Mouse (Mus musculus): ENCODE data around the gene Cyp1a1. TPM values are rescaled to one million over a fixed set of nuclear protein-coding genes. Genes with fewer than 3 reads are reported as not detected.

Gene Cyp1a1
- polyA plus RNA-seq, 1 experiment from 2014 or later = 0.08 TPM

DNA sequence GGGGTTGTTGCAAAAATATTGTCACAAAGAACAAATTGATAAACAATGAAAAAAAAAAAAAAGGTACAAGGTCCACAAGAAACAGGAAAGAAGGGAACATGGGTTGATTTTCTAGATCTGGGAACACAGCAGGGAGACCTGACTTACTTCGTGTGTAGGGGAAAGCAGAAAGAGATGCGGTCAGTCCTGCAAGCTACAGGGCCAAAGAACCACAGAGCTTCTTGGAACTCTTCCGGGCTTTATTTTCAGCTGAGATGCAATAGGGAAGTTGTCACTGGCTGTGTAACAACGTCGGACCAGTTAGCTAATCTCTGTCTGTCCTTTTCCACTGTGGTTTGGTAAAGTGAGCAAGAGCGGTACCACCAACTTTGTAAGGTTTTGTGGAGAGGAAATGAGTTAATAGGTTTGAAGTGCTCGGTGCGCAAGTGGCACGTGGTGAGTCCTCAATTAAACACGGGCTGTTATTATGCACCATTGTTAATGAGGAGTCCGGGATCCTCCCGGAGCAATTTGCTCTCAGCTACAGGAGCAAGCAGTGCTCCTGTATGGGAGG lies 41.1 kb upstream of the Cyp1a1 start:
- peaks cover 46% of the 10 kb centered on the region for H3K4me1 ChIP-seq
- peaks cover 5% of the 10 kb centered on the region for H3K36me3 ChIP-seq
- no peak overlapping the region for H3K9ac ChIP-seq
- H3K27ac ChIP-seq = no peak overlapping the region
- H3K4me2 ChIP-seq = no peak overlapping the region
- H3K27me3 ChIP-seq = no peaks in the 10 kb centered on the region
- ATAC-seq (replicated peaks; ENCODE audit: low FRiP score) = no peak
- no peaks in the 10 kb centered on the region for H3K9me3 ChIP-seq (replicated peaks)
- 65% methylated on average over 12 of the region's 12 CpGs for WGBS
- no peak overlapping the region for H3K4me3 ChIP-seq (replicated peaks)

GRCm38 (mm10) chr9:57647286-57648108 lies 40.2 kb upstream of the Cyp1a1 start:
- peaks cover 38% of the 10 kb centered on the region for H3K4me1 ChIP-seq
- H3K27me3 ChIP-seq = no peaks in the 10 kb centered on the region
- 65% methylated on average over 4 of the region's 4 CpGs for WGBS
- no peak overlapping the region for H3K27ac ChIP-seq
- no peak for ATAC-seq (replicated peaks; ENCODE audit: low FRiP score)
- H3K9me3 ChIP-seq (replicated peaks) = no peaks in the 10 kb centered on the region
- H3K9ac ChIP-seq = no peak overlapping the region
- no peak overlapping the region for H3K4me2 ChIP-seq
- H3K4me3 ChIP-seq (replicated peaks) = no peak overlapping the region
- H3K36me3 ChIP-seq = no peaks in the 10 kb centered on the region

- Histone ChIP-seq H3K4me2 (no peak overlapping the region), H3K27me3 (peaks cover 11% of the 10 kb centered on the region; the same call in 1 of the 2 replicates), H3K4me3 (replicated peaks) (no peak overlapping the region), H3K9ac (no peak overlapping the region), H3K4me1 (peaks cover 16% of the 10 kb centered on the region), H3K27ac (no peak overlapping the region), H3K36me3 (no peaks in the 10 kb centered on the region), H3K9me3 (replicated peaks) (no peaks in the 10 kb centered on the region)
- no peak for ATAC-seq (replicated peaks; ENCODE audit: low FRiP score)
- WGBS = 89% methylated on average over 6 of the region's 6 CpGs
Measured at GRCm38 (mm10) chr9:57650130-57650785, 37.5 kb upstream of the Cyp1a1 start.

DNA sequence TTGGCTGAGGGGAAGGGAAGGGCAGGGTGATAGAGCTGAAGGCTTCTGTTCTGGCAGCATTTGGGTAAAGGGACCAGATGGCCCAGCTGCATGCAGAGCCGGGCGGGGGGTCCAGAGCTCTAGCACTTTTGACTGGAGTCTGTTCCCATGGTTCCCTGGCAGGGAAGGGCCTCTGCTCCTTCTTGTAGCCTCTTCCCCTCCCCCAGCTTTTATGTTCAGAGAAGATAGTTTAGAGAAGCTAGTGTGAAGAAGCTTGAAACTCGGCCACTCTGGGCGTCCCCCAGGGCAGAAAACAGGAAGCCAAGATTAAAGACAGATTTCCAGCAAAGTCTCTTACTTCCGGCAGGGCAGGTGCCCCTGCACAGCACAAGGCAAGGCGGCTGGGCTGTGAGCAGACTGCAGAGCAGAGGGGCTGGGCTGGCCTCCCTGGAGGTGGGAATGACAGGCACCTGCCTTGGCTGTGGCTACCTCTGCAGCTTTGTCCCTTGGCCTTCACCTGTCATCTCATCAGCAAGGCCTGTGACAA lies 36.9 kb upstream of the Cyp1a1 start:
- H3K36me3 ChIP-seq = no peaks in the 10 kb centered on the region
- H3K27ac ChIP-seq = 0 out of 2 replicates have a peak overlapping the region, but pooled peaks have one; percentile 22
- no peak overlapping the region for H3K9ac ChIP-seq
- H3K4me2 ChIP-seq = no peak overlapping the region
- H3K27me3 ChIP-seq = peaks cover 11% of the 10 kb centered on the region; the same call in 1 of the 2 replicates
- ATAC-seq (replicated peaks; ENCODE audit: low FRiP score) = no peak
- H3K9me3 ChIP-seq (replicated peaks) = no peaks in the 10 kb centered on the region
- peaks cover 14% of the 10 kb centered on the region for H3K4me1 ChIP-seq
- WGBS = 30% methylated on average over 6 of the region's 6 CpGs
- H3K4me3 ChIP-seq (replicated peaks) = no peak overlapping the region

DNA sequence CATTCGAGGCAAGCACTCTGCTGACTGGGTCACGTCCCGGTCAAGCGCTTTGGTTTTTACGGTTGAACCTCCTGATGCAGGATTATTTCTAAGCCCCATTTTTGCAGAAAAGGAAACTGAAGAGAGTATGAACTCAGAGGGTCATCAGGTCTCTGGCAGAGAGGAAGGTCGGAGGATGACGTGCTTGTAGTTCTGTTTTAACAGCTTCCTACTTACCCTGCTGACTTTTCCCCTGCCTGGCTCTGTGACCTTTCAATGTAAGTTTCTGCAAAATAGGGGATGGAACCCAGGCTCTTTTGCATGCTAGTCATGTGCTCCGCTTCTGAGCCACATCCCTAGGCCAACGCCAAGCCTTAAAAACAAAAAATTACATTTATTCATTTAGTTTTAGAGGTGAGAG lies 35.4 kb upstream of the Cyp1a1 start:
- no peaks in the 10 kb centered on the region for H3K9me3 ChIP-seq (replicated peaks)
- no peak overlapping the region for H3K4me3 ChIP-seq (replicated peaks)
- ATAC-seq (replicated peaks; ENCODE audit: low FRiP score) = no peak
- H3K27me3 ChIP-seq = peaks cover 11% of the 10 kb centered on the region; the same call in 1 of the 2 replicates
- no peaks in the 10 kb centered on the region for H3K36me3 ChIP-seq
- no peak overlapping the region for H3K4me2 ChIP-seq
- H3K27ac ChIP-seq = no peak overlapping the region
- H3K4me1 ChIP-seq = peaks cover 17% of the 10 kb centered on the region
- 69% methylated on average over 9 of the region's 9 CpGs for WGBS
- H3K9ac ChIP-seq = no peak overlapping the region

DNA sequence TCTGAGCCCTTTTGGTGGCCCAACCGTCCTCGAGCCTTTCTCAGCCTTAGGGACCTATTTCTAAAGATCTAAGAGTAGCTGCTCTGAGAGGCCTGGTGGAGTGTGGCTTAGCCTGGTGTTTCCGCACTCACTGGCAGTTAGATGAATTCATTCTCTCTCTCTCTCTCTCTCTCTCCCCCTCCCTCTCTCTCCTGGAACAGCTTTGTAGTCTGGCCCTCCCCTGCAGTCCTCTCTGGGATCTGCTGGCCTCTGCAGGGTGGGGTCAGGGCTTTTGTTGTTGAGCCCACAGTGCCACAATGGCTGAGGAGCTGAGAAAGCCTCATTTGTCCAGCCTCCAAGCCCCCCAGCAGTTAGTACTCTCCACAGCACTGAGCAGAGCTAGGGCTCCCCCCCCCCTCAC lies 34.9 kb upstream of the Cyp1a1 start:
- Histone ChIP-seq H3K4me1 (peaks cover 15% of the 10 kb centered on the region), H3K4me3 (replicated peaks) (no peak overlapping the region), H3K9me3 (replicated peaks) (no peaks in the 10 kb centered on the region), H3K4me2 (no peak overlapping the region), H3K27me3 (peaks cover 11% of the 10 kb centered on the region; the same call in 1 of the 2 replicates), H3K27ac (no peak overlapping the region), H3K36me3 (no peaks in the 10 kb centered on the region), H3K9ac (no peak overlapping the region)
- WGBS = 56% methylated on average over 3 of the region's 3 CpGs
- no peak for ATAC-seq (replicated peaks; ENCODE audit: low FRiP score)

- Histone ChIP-seq H3K27me3 (peaks cover 11% of the 10 kb centered on the region; the same call in 1 of the 2 replicates), H3K4me1 (peaks cover 14% of the 10 kb centered on the region), H3K27ac (no peak within 1 kb of the TSS), H3K9me3 (replicated peaks) (no peaks in the 10 kb centered on the region), H3K4me2 (no peak within 1 kb of the TSS), H3K36me3 (no peaks in the 10 kb centered on the region), H3K9ac (no peak within 1 kb of the TSS), H3K4me3 (replicated peaks) (no peak within 1 kb of the TSS)
- ATAC-seq (replicated peaks; ENCODE audit: low FRiP score) = no peak
- WGBS = 68% methylated on average over 5 of the region's 5 CpGs
Measured at GRCm38 (mm10) chr9:57653283-57653682, 34.4 kb upstream of the Cyp1a1 start, which contains the start of gene Csk. TSS of gene Csk (minus strand) at chr9:57653631.

DNA sequence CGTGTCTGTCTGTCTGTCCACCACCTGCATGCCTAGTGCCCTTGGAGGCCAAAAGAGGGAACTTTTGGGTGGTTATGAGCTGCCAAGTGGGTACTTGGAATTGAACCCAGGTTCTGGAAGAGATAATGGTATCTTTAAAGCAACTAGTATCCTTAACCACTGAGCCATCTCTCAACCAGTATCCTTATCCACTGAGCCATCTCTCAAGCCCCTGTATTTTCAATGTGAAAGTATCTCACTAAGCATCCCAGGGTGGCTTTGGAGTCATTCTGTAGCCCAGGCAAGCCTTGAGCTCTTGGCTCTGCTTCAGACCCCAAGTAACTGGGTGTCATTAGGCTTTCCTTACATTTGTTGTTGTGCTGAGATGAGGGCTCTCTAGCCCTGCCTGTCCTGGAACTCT lies 32.8 kb upstream of the Cyp1a1 start:
- H3K27ac ChIP-seq = no peak overlapping the region
- H3K4me1 ChIP-seq = peaks cover 14% of the 10 kb centered on the region
- no peaks in the 10 kb centered on the region for H3K9me3 ChIP-seq (replicated peaks)
- no peak overlapping the region for H3K4me2 ChIP-seq
- 77% methylated on average over 1 of the region's 1 CpGs for WGBS
- H3K4me3 ChIP-seq (replicated peaks) = no peak overlapping the region
- H3K9ac ChIP-seq = no peak overlapping the region
- peaks cover 11% of the 10 kb centered on the region; the same call in 1 of the 2 replicates for H3K27me3 ChIP-seq
- no peaks in the 10 kb centered on the region for H3K36me3 ChIP-seq
- no peak for ATAC-seq (replicated peaks; ENCODE audit: low FRiP score)

DNA sequence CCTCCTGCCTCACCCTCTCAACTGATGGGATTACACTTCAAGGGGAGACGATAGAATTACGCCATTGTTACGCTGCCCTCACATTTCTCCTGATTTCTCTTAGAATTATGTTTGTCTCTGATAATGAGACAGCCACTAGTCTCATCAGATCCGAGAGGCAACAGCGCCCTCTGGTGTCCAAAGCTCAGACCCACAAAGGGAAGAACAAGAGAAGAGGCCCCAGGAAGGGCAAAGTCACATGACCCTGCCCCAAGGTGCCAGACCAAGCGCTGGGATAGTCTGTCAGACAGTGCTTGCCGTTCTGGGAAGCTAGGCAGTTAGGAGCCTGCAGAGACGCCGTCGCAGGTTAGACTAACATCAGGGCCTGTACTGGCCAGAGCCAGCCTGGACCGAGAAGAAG lies 32.0 kb upstream of the Cyp1a1 start:
- peak; percentile 79 for ATAC-seq (replicated peaks; ENCODE audit: low FRiP score)
- WGBS = under 1% methylated on average over 11 of the region's 11 CpGs
- H3K27me3 ChIP-seq = peaks cover 11% of the 10 kb centered on the region; the same call in 1 of the 2 replicates
- H3K9ac ChIP-seq = 0 out of 2 replicates have a peak overlapping the region, but pooled peaks have one; percentile 9
- peak overlapping the region; percentile 54 for H3K4me2 ChIP-seq
- H3K4me3 ChIP-seq (replicated peaks) = 0 out of 2 replicates have a peak overlapping the region, but pooled peaks have one; percentile 14
- H3K4me1 ChIP-seq = peaks cover 11% of the 10 kb centered on the region
- no peaks in the 10 kb centered on the region for H3K9me3 ChIP-seq (replicated peaks)
- H3K27ac ChIP-seq = no peak overlapping the region
- no peaks in the 10 kb centered on the region for H3K36me3 ChIP-seq

GRCm38 (mm10) chr9:57656631-57657350 lies 30.9 kb upstream of the Cyp1a1 start:
- Histone ChIP-seq H3K9me3 (replicated peaks) (no peaks in the 10 kb centered on the region), H3K27ac (no peak overlapping the region), H3K36me3 (no peaks in the 10 kb centered on the region), H3K9ac (no peak overlapping the region), H3K4me3 (replicated peaks) (no peak overlapping the region), H3K4me2 (no peak overlapping the region), H3K4me1 (peaks cover 5% of the 10 kb centered on the region), H3K27me3 (peaks cover 11% of the 10 kb centered on the region; the same call in 1 of the 2 replicates)
- WGBS = 79% methylated on average over 19 of the region's 19 CpGs
- ATAC-seq (replicated peaks; ENCODE audit: low FRiP score) = no peak

DNA sequence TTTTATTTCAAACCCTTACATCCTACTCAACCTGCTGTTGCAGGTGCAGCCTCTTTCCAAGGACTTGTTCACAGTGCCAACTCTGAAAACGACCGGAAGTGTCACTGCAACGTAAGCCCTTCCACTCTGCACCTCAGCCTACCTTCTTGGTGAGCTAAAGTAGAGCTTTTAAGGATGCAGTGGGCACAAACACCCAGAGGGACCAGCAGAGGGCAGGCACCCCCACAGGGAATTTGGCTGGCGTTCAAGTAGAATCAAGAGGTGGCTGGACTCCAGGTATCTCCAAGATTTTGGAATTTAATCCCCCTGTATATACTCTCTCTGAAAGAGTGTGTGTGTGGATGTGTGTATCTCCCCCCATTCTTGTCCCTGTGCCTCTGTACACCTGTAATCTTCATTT lies 29.9 kb upstream of the Cyp1a1 start:
- no peak for ATAC-seq (replicated peaks; ENCODE audit: low FRiP score)
- Histone ChIP-seq H3K4me1 (peaks cover 5% of the 10 kb centered on the region), H3K9ac (no peak overlapping the region)

More for the DNA sequence above, 29.9 kb upstream of the Cyp1a1 start:
- H3K9me3 ChIP-seq (replicated peaks) = no peaks in the 10 kb centered on the region
- H3K4me3 ChIP-seq (replicated peaks) = no peak overlapping the region
- no peak overlapping the region for H3K27ac ChIP-seq
- H3K36me3 ChIP-seq = no peaks in the 10 kb centered on the region
- WGBS = 56% methylated on average over 4 of the region's 4 CpGs
- H3K4me2 ChIP-seq = no peak overlapping the region
- H3K27me3 ChIP-seq = peaks cover 11% of the 10 kb centered on the region; the same call in 1 of the 2 replicates
